Mouse (Mus musculus) stomach, postnatal 0 days (tissue): Measurements from ENCODE around the gene Rnft2.

Experiments used
- CTCF ChIP-seq: IDR thresholded peaks from 2 replicates; pipeline ENCODE4 v1.5.1; 2016; ENCODE audit warnings: antibody characterized with exemption, low read depth, mild to moderate bottlenecking, moderate library complexity
- EP300 ChIP-seq: optimal IDR thresholded peaks from 2 replicates; pipeline ENCODE3; 2016; ENCODE audit warnings: antibody characterized with exemption

DNA sequence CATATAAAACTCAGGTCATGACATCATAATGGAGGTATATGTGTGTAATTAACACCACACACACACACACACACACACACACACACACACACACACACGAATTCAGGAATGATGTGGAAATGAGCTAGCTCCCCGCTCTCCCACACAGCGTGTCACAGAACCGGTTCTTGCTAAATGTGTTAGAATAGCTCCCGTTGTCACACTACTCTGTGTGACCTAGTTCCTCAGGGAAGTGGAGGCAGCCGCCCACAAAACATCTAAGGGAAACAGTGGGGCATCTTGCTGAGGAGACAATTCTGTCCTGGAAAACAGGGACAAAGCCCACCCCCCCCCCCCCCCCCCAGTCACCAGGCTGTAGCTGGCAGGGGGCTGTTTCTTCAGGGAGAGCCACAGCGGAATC, 31.4 kb upstream of the Rnft2 start:
- TF ChIP-seq CTCF (no peak), EP300 (no peak)
